Mouse (Mus musculus): ENCODE results near the gene Adcy1. TPM values are rescaled to one million over a fixed set of nuclear protein-coding genes. Genes with fewer than 3 reads are reported as not detected.
A peak's percentile ranks its signal among the peaks of the same experiment; 100 is the strongest.

The Adcy1 gene
- polyA plus RNA-seq, 1 experiment from 2014 or later, result 1.6 TPM

DNA sequence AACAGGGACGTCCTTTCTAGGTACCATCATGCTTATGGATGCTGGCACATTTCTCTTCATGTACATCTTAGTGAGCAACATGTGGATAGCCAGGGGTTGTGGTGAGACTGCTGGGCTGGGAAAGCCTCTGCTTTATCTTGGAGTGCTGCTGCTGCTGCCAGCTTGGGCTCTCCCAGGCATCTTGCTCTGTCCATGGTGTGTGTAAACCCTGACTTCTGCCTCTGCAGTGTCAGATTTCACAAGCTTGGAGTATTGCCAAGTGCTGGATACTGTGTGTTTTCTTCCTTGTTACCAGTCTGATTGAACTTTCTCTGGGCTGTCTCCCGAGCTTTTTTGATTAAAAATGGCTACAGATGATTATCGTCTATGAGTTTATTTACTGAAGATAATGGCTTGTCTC is 79.4 kb downstream of the Adcy1 start:
- 51% methylated on average over 3 of the region's 3 CpGs for WGBS
- Histone ChIP-seq H3K9me3 (replicated peaks) (no peaks in the 10 kb centered on the region), H3K4me1 (no peaks in the 10 kb centered on the region), H3K27me3 (no peaks in the 10 kb centered on the region), H3K4me3 (no peak overlapping the region), H3K27ac (no peak overlapping the region), H3K4me2 (no peak overlapping the region), H3K36me3 (ENCODE audit: poor library complexity, severe bottlenecking) (no peaks in the 10 kb centered on the region), H3K9ac (no peak overlapping the region)
- ATAC-seq, result no peak

DNA sequence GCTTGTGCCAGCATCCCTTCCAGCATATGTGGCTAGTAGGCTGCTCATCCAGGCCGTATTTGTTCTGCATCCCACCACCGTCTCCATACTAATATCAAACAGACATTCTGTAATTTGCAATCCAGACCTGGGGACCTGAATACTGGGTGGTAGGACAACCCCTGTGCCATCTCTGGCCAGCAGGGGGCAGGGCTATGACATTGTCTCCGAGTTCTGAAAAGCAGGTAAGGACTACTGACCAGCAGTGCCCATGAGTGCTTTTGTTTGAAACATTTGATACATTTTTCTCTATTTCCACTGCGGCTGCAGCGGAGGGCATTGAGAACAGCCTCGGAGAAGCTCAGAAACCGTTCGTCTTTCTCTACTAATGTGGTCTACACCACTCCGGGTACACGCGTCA is 81.1 kb downstream of the Adcy1 start:
- H3K9ac ChIP-seq, result no peak overlapping the region
- no peaks in the 10 kb centered on the region for H3K4me1 ChIP-seq
- no peak for ATAC-seq
- H3K4me3 ChIP-seq, result no peak overlapping the region
- WGBS, result 91% methylated on average over 11 of the region's 11 CpGs
- no peak overlapping the region for H3K4me2 ChIP-seq
- no peaks in the 10 kb centered on the region for H3K9me3 ChIP-seq (replicated peaks)
- no peak overlapping the region for H3K27ac ChIP-seq
- H3K36me3 ChIP-seq (ENCODE audit: poor library complexity, severe bottlenecking), result no peaks in the 10 kb centered on the region
- no peaks in the 10 kb centered on the region for H3K27me3 ChIP-seq

DNA sequence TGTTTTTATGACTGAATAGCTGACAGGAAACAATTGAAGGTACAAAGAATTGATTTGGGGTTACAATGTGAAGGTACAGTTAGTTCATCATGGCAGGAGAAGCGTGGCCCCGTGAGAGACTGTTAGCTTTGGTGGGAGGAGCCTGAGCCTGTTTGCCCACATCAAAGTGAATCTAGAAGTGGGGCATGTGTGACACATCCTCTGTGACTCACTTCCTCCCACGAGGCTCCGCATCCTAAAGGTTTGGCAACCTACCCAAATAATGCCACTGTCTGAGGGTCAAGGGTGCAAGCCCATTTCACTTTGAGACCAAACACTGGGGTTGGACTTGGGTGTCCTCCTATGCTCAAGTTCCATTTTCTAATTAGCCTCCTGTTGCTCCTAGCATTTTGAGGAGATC is 81.9 kb downstream of the Adcy1 start:
- H3K4me2 ChIP-seq, result no peak overlapping the region
- no peaks in the 10 kb centered on the region for H3K27me3 ChIP-seq
- no peak overlapping the region for H3K4me3 ChIP-seq
- H3K4me1 ChIP-seq, result no peaks in the 10 kb centered on the region
- no peak for ATAC-seq
- no peak overlapping the region for H3K9ac ChIP-seq
- no peaks in the 10 kb centered on the region for H3K9me3 ChIP-seq (replicated peaks)
- no peak overlapping the region for H3K27ac ChIP-seq
- 87% methylated on average over 4 of the region's 4 CpGs for WGBS
- no peaks in the 10 kb centered on the region for H3K36me3 ChIP-seq (ENCODE audit: poor library complexity, severe bottlenecking)

DNA sequence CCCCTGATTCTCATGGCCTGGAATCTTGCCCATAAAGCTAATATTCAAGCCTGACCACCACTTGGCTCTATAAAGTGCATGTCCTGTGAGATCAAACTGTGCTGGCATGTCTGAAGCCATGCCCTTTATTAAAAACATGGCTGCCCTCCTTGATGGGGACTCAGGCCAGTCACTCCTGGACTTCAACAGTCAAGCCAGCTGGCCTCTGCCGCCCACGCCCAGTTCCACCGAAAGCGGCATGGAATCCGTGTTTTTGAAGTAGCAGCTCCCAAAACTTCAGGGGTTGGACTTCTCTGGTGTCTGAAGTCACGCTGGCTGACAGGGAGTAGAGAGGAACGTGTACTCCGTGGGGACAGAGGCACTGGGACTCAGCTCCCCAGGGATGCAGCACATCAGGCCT is 84.2 kb downstream of the Adcy1 start:
- Histone ChIP-seq H3K27me3 (no peaks in the 10 kb centered on the region), H3K9ac (no peak overlapping the region), H3K4me2 (no peak overlapping the region), H3K4me1 (no peaks in the 10 kb centered on the region), H3K27ac (no peak overlapping the region), H3K9me3 (replicated peaks) (no peaks in the 10 kb centered on the region), H3K36me3 (ENCODE audit: poor library complexity, severe bottlenecking) (no peaks in the 10 kb centered on the region), H3K4me3 (no peak overlapping the region)
- 92% methylated on average over 8 of the region's 8 CpGs for WGBS
- ATAC-seq, result no peak

DNA sequence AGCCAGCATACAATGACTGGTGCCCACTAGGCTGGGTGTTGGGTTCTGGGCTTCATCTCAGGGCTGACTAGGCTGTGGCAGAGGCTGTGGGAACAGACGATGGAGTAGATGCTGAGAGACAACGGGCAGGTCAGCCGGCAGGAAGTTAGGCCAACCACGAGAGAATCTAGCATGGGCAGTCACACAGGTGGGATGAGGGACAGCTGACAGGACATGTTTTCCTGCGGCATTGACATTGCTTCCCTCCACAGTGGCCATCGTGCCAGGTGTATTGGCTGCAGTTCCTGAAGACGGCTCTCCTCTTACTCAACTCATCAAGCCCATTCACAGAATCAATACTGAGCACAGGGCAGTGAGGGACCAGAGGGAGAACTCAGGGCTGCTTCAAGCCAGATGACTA is 84.7 kb downstream of the Adcy1 start:
- Histone ChIP-seq H3K36me3 (ENCODE audit: poor library complexity, severe bottlenecking) (no peaks in the 10 kb centered on the region), H3K9ac (no peak overlapping the region), H3K4me1 (no peaks in the 10 kb centered on the region), H3K4me3 (no peak overlapping the region), H3K4me2 (no peak overlapping the region), H3K27me3 (no peaks in the 10 kb centered on the region), H3K27ac (no peak overlapping the region), H3K9me3 (replicated peaks) (no peaks in the 10 kb centered on the region)
- WGBS, result 95% methylated on average over 7 of the region's 7 CpGs
- ATAC-seq, result no peak

DNA sequence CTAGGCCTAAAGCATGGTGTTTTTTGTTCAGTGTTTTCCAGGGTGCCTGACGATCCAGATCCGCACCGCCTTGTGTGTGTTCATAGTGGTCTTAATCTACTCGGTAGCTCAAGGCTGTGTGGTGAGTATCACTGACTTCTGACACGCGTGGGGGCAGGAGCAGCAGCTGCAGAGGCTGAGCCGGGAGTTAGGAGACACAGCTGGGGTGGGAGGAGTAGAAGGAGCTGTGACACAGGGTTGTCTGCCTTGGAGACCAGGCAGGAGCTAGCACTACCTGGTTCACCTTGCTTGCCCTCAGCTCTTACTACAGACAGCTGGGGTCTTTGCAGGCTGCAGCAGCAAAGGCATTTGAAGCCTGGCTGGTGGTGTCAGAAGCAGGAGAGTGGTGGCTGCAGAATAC is 86.2 kb downstream of the Adcy1 start:
- no peak overlapping the region for H3K9ac ChIP-seq
- H3K27ac ChIP-seq, result no peak overlapping the region
- no peak overlapping the region for H3K4me3 ChIP-seq
- 83% methylated on average over 7 of the region's 7 CpGs for WGBS
- ATAC-seq, result no peak
- H3K27me3 ChIP-seq, result no peaks in the 10 kb centered on the region
- no peaks in the 10 kb centered on the region for H3K36me3 ChIP-seq (ENCODE audit: poor library complexity, severe bottlenecking)
- no peaks in the 10 kb centered on the region for H3K9me3 ChIP-seq (replicated peaks)
- no peak overlapping the region for H3K4me2 ChIP-seq
- no peaks in the 10 kb centered on the region for H3K4me1 ChIP-seq

DNA sequence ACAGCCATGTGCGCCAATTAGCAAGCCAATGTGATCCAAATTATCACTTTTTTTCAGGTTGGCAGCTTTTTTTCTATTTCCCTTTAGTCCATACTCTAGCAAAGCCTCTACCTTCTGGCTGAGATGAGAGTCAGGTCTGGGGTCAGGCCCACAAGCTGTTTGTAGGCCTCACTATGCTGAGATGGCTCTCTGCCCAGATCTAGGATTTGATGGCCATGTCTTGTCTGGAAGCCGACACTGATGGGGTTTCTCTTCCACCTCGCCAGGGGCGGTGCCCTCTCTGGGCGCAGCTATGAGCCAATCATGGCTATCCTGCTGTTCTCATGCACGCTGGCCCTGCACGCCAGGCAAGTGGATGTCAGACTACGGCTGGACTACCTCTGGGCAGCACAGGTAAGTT is 87.2 kb downstream of the Adcy1 start:
- Histone ChIP-seq H3K27ac (no peak overlapping the region), H3K36me3 (ENCODE audit: poor library complexity, severe bottlenecking) (no peaks in the 10 kb centered on the region), H3K9me3 (replicated peaks) (no peaks in the 10 kb centered on the region), H3K4me2 (no peak overlapping the region), H3K9ac (no peak overlapping the region), H3K4me3 (no peak overlapping the region), H3K4me1 (no peaks in the 10 kb centered on the region), H3K27me3 (no peaks in the 10 kb centered on the region)
- WGBS, result 87% methylated on average over 8 of the region's 8 CpGs
- ATAC-seq, result 0 out of 2 replicates have a peak, but pooled peaks have one; percentile 42

DNA sequence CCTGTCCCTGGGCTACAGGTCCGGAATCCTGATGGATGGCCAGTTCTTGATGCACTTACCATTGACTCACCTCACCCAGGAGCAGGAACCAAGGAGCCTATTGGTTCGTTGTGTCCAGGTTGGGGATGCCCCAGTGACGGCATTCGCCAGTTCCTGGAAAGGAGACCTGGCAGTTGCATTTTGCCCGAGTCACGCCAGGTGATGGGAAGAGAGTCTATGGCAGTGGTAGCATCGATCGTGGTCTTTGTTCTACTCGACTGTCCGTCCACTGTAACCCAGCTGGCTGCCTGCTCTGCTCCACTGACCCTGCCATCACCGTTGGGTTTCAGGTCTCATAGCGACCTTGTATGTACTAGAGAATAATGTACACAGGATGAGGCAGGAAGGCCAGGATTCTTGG is 89.1 kb downstream of the Adcy1 start:
- no peak overlapping the region for H3K4me3 ChIP-seq
- no peak overlapping the region for H3K9ac ChIP-seq
- no peak overlapping the region for H3K27ac ChIP-seq
- H3K27me3 ChIP-seq, result no peaks in the 10 kb centered on the region
- no peaks in the 10 kb centered on the region for H3K36me3 ChIP-seq (ENCODE audit: poor library complexity, severe bottlenecking)
- no peaks in the 10 kb centered on the region for H3K9me3 ChIP-seq (replicated peaks)
- H3K4me1 ChIP-seq, result no peaks in the 10 kb centered on the region
- H3K4me2 ChIP-seq, result no peak overlapping the region
- WGBS, result 92% methylated on average over 12 of the region's 12 CpGs
- no peak for ATAC-seq

DNA sequence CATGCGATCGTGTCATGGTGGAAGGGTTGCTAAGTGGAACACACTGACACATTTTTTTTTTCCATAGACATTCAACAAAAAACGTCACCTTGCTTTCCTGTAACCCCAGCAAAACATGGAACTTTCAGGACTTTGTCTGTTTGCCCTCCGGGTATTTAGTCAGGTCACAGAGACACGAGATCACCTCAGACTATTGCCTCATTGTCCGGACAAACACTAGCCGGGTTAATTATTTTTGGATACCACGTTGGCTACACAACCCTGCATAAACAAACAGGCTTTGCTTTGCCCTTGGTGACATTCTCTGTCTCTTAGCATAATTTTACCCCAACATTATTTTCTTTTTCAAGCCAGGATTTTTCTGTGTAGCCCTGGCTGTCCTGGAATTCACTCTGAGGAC is 89.8 kb downstream of the Adcy1 start:
- WGBS, result 83% methylated on average over 8 of the region's 8 CpGs
- Histone ChIP-seq H3K27me3 (no peaks in the 10 kb centered on the region), H3K9me3 (replicated peaks) (no peaks in the 10 kb centered on the region), H3K36me3 (ENCODE audit: poor library complexity, severe bottlenecking) (no peaks in the 10 kb centered on the region), H3K27ac (no peak overlapping the region), H3K9ac (no peak overlapping the region), H3K4me3 (no peak overlapping the region), H3K4me2 (no peak overlapping the region), H3K4me1 (no peaks in the 10 kb centered on the region)
- no peak for ATAC-seq

DNA sequence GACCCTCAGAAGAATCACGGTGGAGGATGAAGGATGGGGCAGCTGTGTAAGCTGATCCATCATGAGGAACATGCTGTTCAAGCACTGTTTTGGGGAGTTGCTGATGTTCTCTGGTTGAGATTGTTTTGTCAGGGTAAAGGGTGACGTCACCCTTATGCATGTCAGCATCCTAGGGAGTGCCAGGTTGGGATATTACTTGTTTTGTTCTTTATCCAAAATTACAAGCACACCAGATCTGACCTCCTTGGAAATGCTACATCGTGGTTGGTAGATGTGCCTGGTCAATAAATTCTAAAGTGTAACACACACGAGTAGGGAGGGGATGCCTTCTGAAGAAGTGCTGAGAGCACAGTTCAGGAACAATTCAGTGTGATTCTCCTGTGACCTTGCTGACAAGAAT is 93.1 kb downstream of the Adcy1 start:
- Histone ChIP-seq H3K4me3 (no peak overlapping the region), H3K9ac (no peak overlapping the region), H3K4me1 (peaks cover 6% of the 10 kb centered on the region; the same call in 1 of the 2 replicates), H3K4me2 (no peak overlapping the region), H3K27ac (no peak overlapping the region), H3K27me3 (no peaks in the 10 kb centered on the region), H3K36me3 (ENCODE audit: poor library complexity, severe bottlenecking) (no peaks in the 10 kb centered on the region), H3K9me3 (replicated peaks) (no peaks in the 10 kb centered on the region)
- 82% methylated on average over 4 of the region's 4 CpGs for WGBS
- ATAC-seq, result no peak

DNA sequence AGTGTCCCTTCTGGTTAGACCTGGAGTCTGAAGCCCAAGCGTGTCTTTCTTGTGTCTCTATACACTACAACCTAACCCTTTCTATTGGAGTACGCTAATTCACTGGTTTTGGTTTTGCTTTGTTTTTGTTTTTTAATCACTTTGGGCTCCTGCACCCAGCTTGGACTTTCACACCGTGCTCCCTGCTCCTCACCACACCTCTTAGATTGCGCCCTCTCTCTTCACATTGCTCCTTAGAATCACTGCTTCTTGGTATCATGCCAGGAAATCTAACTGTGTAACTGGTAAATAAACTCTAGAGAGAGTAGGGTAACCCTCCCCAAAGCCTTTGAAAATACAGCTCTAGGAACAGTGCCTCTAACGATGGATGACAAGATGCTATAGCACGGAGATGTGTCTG is 94.9 kb downstream of the Adcy1 start:
- H3K27me3 ChIP-seq, result no peaks in the 10 kb centered on the region
- H3K4me1 ChIP-seq, result peaks cover 6% of the 10 kb centered on the region; the same call in 1 of the 2 replicates
- no peak overlapping the region for H3K9ac ChIP-seq
- no peak overlapping the region for H3K27ac ChIP-seq
- WGBS, result 78% methylated on average over 6 of the region's 6 CpGs
- H3K36me3 ChIP-seq (ENCODE audit: poor library complexity, severe bottlenecking), result no peaks in the 10 kb centered on the region
- no peak for ATAC-seq
- H3K4me3 ChIP-seq, result no peak overlapping the region
- no peaks in the 10 kb centered on the region for H3K9me3 ChIP-seq (replicated peaks)
- H3K4me2 ChIP-seq, result no peak overlapping the region

DNA sequence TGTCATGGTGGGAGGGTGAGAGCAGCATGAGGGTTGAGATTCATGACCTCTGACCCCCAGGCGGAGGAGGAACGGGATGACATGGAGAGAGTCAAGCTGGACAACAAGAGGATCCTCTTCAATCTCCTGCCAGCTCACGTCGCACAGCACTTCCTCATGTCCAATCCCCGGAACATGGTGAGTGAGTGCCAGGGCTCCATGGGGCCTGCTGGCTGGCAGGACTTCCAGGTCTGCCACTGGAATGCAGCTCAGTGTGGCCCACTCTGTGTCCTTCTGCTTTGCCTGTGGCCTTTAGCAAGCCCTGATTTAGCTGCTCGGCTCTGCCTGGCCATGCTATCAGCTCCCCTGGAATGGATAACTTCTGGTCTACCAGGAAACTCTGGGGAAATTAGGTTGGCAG is 96.9 kb downstream of the Adcy1 start:
- no peaks in the 10 kb centered on the region for H3K27me3 ChIP-seq
- H3K4me3 ChIP-seq, result no peak overlapping the region
- no peaks in the 10 kb centered on the region for H3K9me3 ChIP-seq (replicated peaks)
- no peak overlapping the region for H3K9ac ChIP-seq
- H3K4me2 ChIP-seq, result no peak overlapping the region
- 82% methylated on average over 6 of the region's 6 CpGs for WGBS
- peaks cover 10% of the 10 kb centered on the region; the same call in 1 of the 2 replicates for H3K4me1 ChIP-seq
- no peak for ATAC-seq
- no peak overlapping the region for H3K27ac ChIP-seq
- H3K36me3 ChIP-seq (ENCODE audit: poor library complexity, severe bottlenecking), result no peaks in the 10 kb centered on the region

DNA sequence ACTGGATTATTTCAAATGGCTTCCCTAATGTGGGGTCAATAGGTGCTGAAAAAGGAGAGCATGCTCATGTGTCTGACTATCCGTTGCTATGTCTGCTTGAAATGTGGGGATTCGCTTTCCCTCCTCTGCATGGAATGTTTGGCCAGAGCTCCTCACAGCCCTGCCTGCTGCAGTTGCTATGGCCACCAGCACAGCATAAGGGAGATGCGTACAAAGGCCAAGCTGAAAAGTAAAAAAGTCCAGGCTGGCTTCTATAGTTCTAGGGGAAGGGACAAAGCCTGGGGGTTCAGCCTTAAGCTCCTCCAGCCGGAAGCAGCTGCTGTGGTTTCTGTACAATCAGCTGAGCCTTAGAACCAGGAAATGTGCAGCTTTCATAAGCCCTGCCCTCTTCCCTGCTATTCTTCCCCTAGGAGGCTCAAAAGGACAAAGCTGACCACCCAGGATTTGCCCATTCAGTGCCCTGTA is 97.4 kb downstream of the Adcy1 start:
- Histone ChIP-seq H3K27me3 (no peaks in the 10 kb centered on the region), H3K4me2 (no peak overlapping the region), H3K4me3 (no peak overlapping the region), H3K36me3 (ENCODE audit: poor library complexity, severe bottlenecking) (no peaks in the 10 kb centered on the region), H3K4me1 (peaks cover 10% of the 10 kb centered on the region; the same call in 1 of the 2 replicates), H3K9ac (no peak overlapping the region), H3K9me3 (replicated peaks) (no peaks in the 10 kb centered on the region), H3K27ac (no peak overlapping the region)
- 38% methylated on average over 4 of the region's 4 CpGs for WGBS
- ATAC-seq, result peak; percentile 52; the same call in 1 of the 2 replicates
